Mouse (Mus musculus): ENCODE results near the gene Scn4a. TPM values are rescaled to one million over a fixed set of nuclear protein-coding genes. Genes with fewer than 3 reads are reported as not detected.

Scn4a gene
- 0.06 and 0.10 TPM in 2 replicates for polyA plus RNA-seq (2015; fragmentation: Nextera tagmentation; extraction: Ambion mirVana)

GRCm38 (mm10) chr11:106353188-106353587, at the start of gene Scn4a:
TSS of gene Scn4a (minus strand) at chr11:106353288.

GRCm38 (mm10) chr11:106387791-106388216, 34.7 kb upstream of the Scn4a start, which contains the start of gene Icam2:
TSS of gene Icam2 (minus strand) at chr11:106388075.

GRCm38 (mm10) chr11:106365366-106365765, 12.3 kb upstream of the Scn4a start, which contains the start of gene Prr29:
TSS of gene Prr29 (plus strand) at chr11:106365472.

GRCm38 (mm10) chr11:106314333-106314812, 38.7 kb downstream of the Scn4a start, which contains the start of gene Cd79b:
TSS of gene Cd79b (minus strand) at chr11:106314762.

GRCm38 (mm10) chr11:106301765-106302164, 51.3 kb downstream of the Scn4a start, which contains the start of gene Gh:
TSS of gene Gh (minus strand) at chr11:106301865.

GRCm38 (mm10) chr11:106276454-106276853, 76.6 kb downstream of the Scn4a start, which contains the start of gene Tcam1:
TSS of gene Tcam1 (plus strand) at chr11:106276672.

GRCm38 (mm10) chr11:106272644-106273310, 80.3 kb downstream of the Scn4a start, which contains the start of gene Smarcd2:
TSS of gene Smarcd2 (minus strand) at chr11:106272972.

Other genes with a start within 250 kb of the Scn4a start
- not detected in 2 replicates for gene Gm10840, start 192.4 kb downstream of the Scn4a start, polyA plus RNA-seq (2015; fragmentation: Nextera tagmentation; extraction: Ambion mirVana)
- 126 and 170 TPM in 2 replicates for gene Limd2, start 192.4 kb downstream of the Scn4a start, polyA plus RNA-seq (2015; fragmentation: Nextera tagmentation; extraction: Ambion mirVana)
- 11.9 and 12.1 TPM in 2 replicates for gene Strada, start 151.1 kb downstream of the Scn4a start, polyA plus RNA-seq (2015; fragmentation: Nextera tagmentation; extraction: Ambion mirVana)
- 31.4 and 35.1 TPM in 2 replicates for gene Ccdc47, start 136.9 kb downstream of the Scn4a start, polyA plus RNA-seq (2015; fragmentation: Nextera tagmentation; extraction: Ambion mirVana)
- gene Ddx42, start 136.4 kb downstream of the Scn4a start, polyA plus RNA-seq (2015; fragmentation: Nextera tagmentation; extraction: Ambion mirVana), result 30.3 and 33.3 TPM in 2 replicates
- 40.4 and 41.2 TPM in 2 replicates for gene Ftsj3, start 97.2 kb downstream of the Scn4a start, polyA plus RNA-seq (2015; fragmentation: Nextera tagmentation; extraction: Ambion mirVana)
- 138 and 153 TPM in 2 replicates for gene Psmc5, start 97.1 kb downstream of the Scn4a start, polyA plus RNA-seq (2015; fragmentation: Nextera tagmentation; extraction: Ambion mirVana)
- 35.5 and 38.8 TPM in 2 replicates for gene Smarcd2, start 80.3 kb downstream of the Scn4a start, polyA plus RNA-seq (2015; fragmentation: Nextera tagmentation; extraction: Ambion mirVana)
- 0.12 and 0.13 TPM in 2 replicates for gene Tcam1, start 76.6 kb downstream of the Scn4a start, polyA plus RNA-seq (2015; fragmentation: Nextera tagmentation; extraction: Ambion mirVana)
- 0.34 and 0.46 TPM in 2 replicates for gene Gh, start 51.4 kb downstream of the Scn4a start, polyA plus RNA-seq (2015; fragmentation: Nextera tagmentation; extraction: Ambion mirVana)
- 42.6 and 63.4 TPM in 2 replicates for gene Cd79b, start 38.5 kb downstream of the Scn4a start, polyA plus RNA-seq (2015; fragmentation: Nextera tagmentation; extraction: Ambion mirVana)
- 0.17 and 0.32 TPM in 2 replicates for gene Prr29, start 12.2 kb upstream of the Scn4a start, polyA plus RNA-seq (2015; fragmentation: Nextera tagmentation; extraction: Ambion mirVana)
- 29.4 and 40.7 TPM in 2 replicates for gene Icam2, start 34.8 kb upstream of the Scn4a start, polyA plus RNA-seq (2015; fragmentation: Nextera tagmentation; extraction: Ambion mirVana)
- gene Ern1, start 134.6 kb upstream of the Scn4a start, polyA plus RNA-seq (2015; fragmentation: Nextera tagmentation; extraction: Ambion mirVana), result 3.5 and 5.5 TPM in 2 replicates

All from spleen, postnatal 0 days (tissue).